Mouse (Mus musculus) right cerebral cortex, adult 2 months (tissue): ENCODE measurements at regions not wholly inside any gene's neighbourhood (a gene's known extent, or its start where the extent isn't known, plus 50 kb on each side); places are given as distances from the start of the nearest gene placed in this dataset.

Experiments used
- DNase-seq, 2 experiments: peaks; one replicate each; pipeline ENCODE4 v3.0.0; 2021 to 2022; ENCODE audit warnings: low spot score in 2 of 2

DNA sequence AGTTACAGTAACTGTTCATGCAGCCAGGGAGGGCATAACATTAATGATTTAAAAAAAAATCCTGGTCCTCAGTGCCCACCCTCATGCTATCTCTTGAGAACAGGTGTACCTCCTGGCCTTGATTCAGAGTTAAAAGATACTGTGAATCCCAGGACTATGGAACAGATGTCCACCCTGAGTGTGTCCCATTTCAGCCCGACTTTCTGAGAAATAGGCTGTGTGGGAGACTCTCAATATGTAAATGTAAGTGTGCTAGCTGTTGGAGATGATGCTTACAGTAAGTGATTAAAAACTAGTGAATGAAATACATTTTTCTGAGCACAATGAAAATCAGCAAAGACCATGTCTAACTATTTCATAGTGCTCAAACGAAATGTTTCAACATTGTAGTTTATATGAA lies 219.2 kb downstream of the Etaa1 start:
- no peak for DNase-seq

DNA sequence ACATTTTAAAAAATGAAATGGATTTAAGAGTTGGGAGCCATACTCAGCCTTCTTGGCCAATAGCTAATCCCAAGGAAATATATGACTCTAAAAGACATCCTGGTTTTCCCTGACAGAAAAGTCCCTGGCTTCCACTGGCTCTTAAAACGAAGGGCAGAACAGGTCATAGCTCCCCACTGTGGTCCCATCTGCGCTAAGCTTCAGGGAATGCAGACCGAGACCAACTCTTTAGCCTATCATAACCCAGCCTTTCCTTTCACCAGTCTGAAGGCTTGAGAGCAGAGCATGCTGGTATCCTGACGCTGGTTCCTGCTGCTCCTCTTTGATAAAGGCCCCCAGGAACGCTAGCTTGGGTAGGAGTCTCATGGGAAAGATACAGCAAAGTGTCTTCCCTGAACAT lies 214.8 kb downstream of the Etaa1 start:
- no peak for DNase-seq

DNA sequence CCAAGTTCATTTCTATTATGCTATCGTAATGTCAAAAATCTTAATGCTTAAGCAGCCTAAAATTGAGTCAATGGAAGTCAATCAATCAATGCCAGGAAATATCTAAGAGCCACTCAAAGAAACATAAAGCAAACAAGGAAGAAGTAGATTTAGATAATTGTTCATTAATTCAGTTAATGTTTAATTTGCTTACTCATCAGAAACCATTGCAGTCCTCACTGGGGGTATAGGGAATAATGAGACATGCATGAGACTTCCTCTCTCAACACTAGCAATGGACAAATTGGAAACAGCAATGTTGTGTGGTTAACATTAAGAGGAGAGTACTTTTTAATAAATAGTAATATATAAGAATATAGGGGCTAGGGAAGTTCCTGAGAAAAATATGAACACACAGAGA lies 209.9 kb downstream of the Etaa1 start:
- DNase-seq, result no peak

DNA sequence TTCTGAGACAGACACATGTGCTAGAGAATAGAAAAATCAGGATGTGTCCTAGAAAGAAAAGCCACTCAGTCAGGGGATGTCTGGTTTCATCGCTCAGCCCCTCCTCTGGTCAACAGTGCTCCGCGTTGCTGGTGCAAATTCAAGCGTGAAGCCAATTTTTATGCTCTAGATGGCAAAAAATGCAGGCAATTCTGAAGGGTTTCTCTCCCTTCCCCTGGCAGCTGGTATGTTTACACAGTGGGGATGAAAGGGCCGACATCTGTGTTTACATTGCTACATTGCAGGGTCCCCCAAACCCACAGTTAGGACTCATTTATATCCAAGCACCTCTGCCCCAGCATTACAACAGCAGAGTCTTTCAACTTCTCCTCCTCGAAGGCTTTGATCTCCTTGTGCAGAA lies 203.3 kb downstream of the Etaa1 start:
- no peak for DNase-seq

DNA sequence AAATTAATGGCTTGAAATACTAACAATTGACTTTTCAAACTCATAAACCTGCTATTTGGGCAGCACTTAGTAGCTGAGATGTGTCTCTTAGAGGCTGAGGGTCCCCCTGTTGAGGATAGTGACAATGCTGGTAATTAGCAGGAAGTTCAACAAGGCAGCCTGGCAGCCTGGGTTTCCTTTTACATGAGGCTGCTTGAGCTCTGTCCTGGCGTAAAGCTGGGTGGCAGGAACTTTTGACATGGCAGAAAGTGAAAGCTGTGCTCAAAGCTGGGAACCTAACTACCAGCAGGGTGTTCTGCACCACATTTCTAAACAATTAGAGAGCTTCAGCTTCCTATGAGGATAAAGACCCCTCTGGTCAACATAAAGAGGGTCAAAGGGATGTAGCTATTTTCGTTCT lies 194.5 kb downstream of the Etaa1 start:
- DNase-seq, result no peak

DNA sequence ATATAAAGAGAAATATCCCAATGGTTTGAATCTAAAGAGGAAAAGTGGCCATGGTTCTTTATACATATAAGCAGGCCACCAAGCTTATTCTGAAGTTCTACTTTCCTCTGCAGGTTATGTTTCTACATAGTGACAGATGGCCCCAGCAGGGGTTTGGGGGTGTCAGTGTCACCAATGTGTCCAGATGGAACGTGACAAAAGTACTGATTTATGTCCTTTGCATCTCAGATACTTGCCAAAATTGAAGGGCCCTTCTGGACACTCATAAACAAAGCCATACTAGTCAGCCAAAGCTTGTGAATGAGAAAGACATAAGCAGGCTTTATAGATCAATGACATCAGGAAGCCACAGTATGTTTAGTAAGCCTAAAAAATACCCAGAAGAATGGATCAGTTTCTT lies 190.3 kb downstream of the Etaa1 start:
- no peak for DNase-seq

DNA sequence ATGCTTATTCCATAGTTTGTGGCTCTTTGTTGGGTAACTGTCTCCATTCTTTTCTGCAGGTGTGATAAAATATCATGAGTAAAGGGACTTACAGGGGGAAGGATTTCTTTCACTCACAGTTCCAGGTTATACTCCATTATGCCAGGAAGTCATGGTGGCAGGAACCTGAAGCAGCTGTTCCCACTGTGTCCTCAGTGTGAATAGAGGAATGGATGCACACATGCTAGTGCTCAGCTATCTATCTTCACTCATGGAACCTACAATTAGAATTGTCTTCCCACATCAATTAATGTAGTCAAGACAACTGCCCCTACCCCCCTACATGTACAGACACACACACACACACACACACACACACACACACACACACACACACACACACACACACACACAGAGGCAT lies 189.5 kb downstream of the Etaa1 start:
- DNase-seq, result no peak

DNA sequence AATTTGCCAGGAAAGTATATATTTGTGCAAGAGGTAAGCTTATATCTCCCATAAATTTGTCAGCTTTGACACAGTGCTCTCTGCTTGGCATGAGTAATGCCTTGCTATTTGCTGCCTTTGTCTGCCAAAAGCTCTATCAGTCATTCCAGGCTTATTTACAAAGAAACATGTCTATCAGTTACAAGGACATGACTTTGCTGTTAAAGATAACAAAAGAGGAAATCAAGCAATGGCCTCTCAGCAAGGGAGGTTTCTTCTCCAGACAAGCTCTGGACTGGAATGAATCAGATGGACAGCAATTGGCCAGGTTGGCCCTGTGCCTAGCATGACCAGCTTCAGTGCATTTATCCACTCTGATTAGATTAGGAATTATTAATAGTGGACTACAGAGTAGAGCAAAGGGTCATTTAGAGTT lies 185.3 kb downstream of the Etaa1 start:
- no peak for DNase-seq

DNA sequence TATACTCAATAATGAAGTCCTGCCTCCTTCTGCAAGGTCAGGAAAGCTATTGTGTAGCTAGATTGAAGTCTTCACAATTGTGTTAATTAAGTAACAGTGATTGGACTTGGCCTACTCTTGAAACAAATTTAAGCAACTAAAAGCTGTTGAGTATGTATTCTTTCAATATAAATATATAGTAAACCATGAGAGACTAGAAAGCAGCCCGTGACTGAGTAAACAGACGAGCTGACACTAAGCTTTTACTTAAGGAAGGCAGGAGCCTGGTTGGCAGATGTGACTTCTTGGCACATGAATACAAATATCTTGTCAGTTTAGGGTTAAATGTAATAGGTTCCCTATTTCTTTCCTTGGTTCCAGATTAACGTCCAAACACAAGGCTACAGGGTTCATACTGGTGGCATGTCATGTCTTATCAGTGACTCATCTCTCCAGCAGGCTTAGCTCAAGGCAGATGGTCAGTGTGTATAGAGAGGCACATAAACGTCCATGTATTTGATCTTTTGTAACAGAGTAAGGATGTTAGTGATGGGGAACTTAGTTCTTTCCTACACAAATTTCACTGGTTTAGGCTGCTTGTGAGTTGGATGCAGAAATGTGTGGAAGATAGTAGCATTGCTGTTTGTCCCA lies 184.7 kb downstream of the Etaa1 start:
- DNase-seq, result no peak

DNA sequence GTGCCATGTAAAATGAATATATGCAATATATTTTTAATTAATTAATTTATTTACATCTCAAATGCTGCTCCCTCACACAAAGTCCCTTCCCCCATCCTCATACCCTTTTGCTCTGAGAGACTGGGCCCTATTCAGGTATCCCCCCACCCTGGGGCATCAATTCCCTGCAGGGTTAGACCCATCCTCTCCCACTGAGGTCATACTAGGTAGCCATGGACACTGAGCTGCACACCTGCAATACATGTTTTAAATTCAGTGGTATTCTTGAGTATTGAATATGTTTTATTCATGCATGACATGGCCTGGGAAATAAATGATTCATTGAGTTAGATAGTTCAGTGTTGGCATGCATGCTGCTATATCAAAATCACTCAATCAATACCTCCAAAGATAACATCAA lies 156.0 kb downstream of the Etaa1 start:
- DNase-seq, result no peak

DNA sequence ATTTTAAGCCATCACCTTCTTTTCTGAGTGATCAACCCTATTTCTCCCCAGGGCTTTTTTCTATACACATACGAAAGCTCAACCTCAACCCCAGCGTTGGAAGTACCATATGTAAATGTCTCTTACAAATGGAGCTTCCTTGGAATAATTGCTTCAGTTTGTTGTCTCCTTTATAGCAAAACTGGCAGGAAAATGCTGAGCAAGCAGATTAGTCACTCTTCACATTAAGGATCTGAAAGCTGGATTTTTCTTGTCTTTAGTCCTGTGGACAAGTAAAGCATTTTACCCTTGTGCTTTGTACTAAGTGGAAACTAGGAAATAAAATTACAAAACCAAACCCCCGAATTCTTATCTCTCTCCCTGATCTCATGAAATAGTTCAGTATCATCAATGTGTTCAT lies 145.8 kb downstream of the Etaa1 start:
- DNase-seq, result no peak

DNA sequence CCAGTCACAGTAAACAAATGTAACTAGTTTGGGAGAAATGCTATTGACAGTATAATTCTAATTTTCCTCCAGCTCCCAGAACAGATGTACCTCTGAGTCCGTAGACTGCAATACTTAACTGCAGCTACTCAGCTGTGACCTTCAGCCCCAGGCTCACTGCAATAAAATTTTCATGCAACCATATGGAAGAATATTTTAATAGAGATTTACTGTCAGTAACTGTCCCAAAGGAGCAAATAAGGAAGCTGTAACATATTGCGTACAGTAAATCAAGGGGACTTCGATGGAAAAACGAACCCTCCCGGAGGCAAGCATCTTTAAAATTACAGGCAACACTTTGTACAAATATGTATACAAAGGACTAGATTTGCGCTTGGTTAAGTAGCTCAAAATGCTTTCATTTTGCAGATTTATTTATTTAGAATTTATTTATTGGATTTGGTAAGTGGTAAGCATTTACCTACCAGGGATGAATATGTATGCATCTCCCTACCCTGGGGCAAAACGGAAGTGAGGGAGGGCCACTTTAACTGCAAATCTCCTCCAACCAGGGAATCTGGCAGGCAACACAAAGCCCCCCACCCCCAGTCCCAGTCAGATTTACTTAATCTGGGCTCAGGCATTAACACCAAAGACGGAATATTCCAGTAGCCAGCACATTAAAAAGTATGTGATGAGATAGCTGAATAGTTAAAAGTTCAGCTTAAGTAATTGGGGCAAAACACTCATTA lies 141.7 kb downstream of the Etaa1 start:
- DNase-seq, result no peak

DNA sequence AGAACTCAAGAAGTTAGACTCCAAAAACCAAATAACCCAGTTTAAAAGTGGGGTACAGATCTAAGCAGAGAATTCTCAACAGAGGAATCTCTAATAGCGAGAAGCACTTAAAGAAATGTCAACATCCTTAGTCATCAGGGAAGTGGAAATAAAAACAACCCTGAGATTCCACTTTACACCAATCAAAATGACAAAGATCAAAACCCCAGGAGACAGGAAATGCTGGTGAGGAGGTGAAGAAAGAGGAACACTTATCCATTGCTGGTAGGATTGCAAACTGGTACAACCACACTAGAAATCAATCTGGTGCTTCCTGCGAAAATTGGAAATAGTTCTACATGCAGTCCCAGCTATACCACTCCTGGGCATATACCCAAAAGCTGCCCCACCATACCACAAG lies 111.0 kb downstream of the Etaa1 start:
- DNase-seq, result no peak

DNA sequence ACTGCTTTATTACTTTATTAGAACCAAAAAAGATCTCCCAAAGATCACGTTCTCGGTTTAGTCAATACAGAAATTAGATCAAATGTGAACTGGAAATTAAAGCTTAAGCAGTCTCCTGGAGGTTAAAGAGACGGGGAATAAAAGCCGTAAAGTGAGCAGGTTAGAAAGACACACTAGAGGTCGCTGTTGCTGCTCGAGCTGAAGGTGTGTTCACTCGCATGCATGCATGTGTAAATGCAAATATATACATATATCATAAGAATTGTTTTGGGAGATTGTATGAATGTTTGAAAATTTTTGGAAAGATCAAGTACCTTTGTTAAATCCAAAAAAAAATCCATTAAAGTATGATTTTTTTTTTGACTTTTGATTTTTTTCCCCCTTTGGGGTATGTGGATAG lies 101.3 kb downstream of the Etaa1 start:
- peak; percentile 23 to 41 for DNase-seq

DNA sequence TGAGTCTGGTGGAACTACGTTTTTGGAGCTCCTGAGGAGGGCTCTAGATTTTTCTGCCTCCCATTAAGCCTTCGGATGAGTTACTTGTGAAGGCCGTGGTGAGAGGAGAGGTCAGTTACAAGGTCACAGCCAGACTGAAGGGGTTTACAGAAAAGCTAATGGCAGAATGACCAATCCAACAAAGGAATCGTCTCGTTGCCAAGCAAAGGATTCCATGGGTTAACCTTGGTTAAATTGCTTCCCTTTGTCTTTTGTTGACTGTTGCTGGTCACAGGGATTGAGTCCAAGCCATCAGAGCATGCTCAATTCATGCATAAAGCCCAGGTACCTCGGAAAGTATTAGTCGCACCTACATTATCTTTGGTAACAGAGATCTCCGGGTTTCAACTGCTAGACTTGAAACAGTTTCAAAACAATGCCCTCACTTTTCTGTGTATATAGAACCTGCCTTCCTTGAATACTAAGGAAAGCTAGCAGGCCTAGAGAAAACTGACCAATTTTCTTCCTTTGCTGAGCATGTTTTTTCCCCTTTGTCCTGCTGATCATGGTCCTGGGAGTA lies 100.3 kb downstream of the Etaa1 start:
- no peak for DNase-seq

DNA sequence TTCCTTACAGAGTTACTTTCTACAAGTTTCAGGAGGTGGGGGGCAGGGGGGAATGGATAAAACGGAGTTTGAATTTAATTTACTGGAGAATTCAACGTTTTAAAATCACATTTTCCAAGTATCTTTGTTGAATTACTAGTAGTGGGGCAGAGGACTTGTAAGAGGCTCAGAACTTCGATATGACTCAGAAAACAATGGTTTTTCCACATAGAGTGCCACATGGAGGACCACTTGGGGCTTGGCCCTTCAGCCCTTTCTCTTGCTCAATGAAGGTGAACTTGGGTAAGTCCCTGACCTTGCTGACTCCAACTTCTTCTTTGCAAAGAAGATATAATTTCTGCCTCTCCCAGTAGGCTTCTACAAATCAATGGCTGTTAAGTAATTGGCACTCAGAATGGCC lies 99.8 kb downstream of the Etaa1 start:
- no peak for DNase-seq

DNA sequence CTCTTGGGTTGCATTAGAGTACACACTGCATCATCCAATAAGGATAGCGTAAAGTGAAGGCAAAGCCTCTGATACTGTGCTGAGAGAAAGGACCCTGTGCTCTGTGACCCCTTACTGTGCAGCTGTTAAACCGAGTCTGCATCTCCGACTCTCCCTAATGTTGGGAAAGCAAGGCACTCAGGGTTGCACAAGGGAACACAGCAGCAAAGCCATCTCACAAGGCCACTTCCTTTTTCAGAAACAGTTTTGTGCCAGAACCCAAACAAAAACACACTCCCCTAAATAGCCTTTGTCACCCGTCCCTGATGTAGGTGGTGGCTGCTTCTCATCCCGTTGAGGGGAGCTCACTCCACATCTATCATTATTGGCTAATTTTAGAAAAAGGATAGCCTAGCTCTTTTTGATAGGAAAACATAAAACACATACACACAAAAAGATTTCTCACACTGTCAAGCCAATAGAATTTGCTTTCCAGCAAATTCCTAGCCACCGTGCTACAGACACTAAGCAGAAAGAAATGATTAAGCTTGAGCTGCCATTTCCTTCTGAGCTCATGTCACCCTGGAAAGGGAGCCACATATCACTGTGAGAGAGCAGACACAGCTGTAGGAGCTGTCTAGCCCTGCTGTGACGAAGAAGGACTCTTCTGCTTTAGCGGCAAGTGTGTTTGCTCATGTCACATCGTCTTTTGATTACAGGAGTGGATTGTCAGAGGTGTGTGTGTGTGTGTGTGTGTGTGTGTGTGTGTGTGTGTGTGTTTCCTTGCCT lies 94.1 kb downstream of the Etaa1 start:
- no peak for DNase-seq

DNA sequence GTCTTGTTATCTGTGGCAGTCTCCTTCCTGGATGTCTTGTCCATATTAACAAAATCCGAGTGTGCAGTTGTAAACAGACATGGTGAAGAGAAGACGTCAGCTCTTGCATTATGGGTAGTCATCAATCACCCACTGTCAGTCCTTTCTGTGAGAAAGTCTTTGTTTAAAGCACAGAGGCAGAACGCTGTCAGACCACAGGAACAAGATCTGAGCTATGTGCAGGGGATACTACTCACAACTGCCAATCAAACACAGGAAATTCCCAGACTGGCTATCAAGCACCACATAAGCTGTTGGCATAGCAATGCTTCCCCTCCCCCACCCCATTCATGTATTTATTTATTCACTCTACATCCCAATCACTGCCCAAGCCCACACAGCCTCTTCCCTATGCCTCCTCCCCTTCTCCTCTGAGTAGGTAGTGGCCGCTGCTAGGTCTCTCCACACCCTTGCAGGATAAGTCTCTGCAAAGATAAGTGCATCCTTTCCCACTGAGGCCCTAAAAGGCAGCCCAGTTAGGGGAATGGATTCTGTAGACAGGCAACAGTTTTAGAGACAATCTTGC lies 88.8 kb downstream of the Etaa1 start:
- DNase-seq, result no peak

DNA sequence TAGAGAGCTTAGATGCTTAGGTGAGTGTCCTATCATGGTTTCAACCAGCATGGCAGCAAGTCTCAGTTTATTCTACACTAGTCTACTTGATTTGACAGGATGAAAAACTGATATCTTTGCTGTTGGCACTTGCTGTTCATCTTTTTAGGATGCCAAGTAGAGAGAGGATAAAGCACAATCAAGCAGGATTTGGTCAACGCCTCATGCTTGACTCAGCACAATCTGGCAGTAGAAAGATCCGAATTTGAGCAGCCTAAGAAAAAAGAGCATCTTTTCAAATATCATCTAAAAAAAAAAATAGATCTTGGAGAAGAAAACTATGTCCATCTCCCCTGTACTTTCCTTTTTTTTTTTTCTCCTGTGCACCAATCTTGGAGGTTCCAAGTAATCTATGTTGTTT lies 83.0 kb downstream of the Etaa1 start:
- no peak for DNase-seq

DNA sequence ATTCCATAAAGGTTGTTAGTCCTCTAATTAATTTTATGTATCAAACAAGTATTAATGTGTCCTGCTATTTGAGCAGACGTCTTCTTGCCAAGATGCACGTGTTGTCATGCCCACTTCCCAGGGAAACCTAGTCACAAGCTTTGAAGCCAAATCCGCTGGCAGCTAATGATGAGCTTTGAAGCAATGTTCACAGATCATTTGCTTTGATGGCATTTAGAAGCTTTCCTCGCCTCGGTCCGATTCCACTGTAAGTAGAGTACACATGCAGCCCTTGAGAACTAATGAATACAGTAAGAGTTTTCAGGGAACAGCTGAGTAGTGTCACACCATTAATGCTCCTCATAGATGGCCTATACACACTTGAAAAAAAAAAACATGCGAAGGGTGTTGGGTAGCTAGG lies 81.8 kb downstream of the Etaa1 start:
- DNase-seq, result no peak

DNA sequence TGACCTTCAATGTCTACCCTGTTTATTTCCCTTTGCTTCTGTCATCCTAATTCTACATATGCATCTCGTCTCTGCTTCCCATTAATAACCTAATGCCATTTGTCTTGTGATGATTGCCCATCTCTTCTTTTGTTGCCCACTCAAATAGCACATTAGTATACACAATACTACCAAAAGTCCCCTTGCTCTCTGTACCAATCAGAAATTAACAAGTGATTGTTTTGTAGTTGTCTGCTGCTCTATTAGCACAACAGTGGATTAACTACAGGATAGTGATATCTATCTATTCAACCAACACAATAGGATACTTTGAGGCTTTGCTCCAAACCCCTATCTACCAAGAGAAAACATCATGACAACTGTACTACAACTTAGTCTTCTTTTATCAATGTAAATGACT lies 70.4 kb downstream of the Etaa1 start:
- no peak for DNase-seq
